Mouse (Mus musculus) 416B (cell line): ENCODE results near the gene A530084C06Rik.

ENCODE experiments used
- DNase-seq: peaks from one replicate; pipeline ENCODE4 v3.0.0; 2011; ENCODE audit warnings: low read depth

Gene A530084C06Rik

GRCm38 (mm10) chr13:31543021-31543420 is 16.1 kb downstream of the A530084C06Rik start:
- DNase-seq = no peak

- DNase-seq = no peak
These were observed 24.4 kb downstream of the A530084C06Rik start for GRCm38 (mm10) chr13:31534726-31535125.

- DNase-seq = no peak
These were observed 27.5 kb downstream of the A530084C06Rik start for GRCm38 (mm10) chr13:31531651-31532061.

GRCm38 (mm10) chr13:31531186-31531585 is 27.9 kb downstream of the A530084C06Rik start:
- DNase-seq = no peak

GRCm38 (mm10) chr13:31524976-31525375 is 34.2 kb downstream of the A530084C06Rik start:
- DNase-seq = no peak

GRCm38 (mm10) chr13:31518971-31519370 is 40.2 kb downstream of the A530084C06Rik start:
- DNase-seq = no peak

GRCm38 (mm10) chr13:31518411-31518886 is 40.7 kb downstream of the A530084C06Rik start:
- no peak for DNase-seq

- no peak for DNase-seq
These were observed 43.9 kb downstream of the A530084C06Rik start for GRCm38 (mm10) chr13:31515261-31515660.

GRCm38 (mm10) chr13:31506494-31507167 is 52.5 kb downstream of the A530084C06Rik start:
- peak; percentile 6 for DNase-seq
